Mouse (Mus musculus) heart, postnatal 10 days (tissue): ENCODE data around the gene Zfp81. TPM values are rescaled to one million over a fixed set of nuclear protein-coding genes. Genes with fewer than 3 reads are reported as not detected.
"Not testable (repeated sequence)": the region's sequence is repeated elsewhere in the genome, so short reads cannot be mapped to it uniquely, and the experiment has no call there.

Experiments used
- DNase-seq, 2 experiments: peaks; one replicate each; pipeline ENCODE4 v3.0.0; 2021
- intact Hi-C: fragments of 180-260 bp; cut with DNase I; formaldehyde crosslinking; loops from one replicate; pipeline ENCODE4 v1.15.1; 2025
- total RNA-seq, 2 experiments: library from RNA; stranded (reverse); gene quantifications; 2 replicates each; pipeline ENCODE4 v1.2.3; 2021

The Zfp81 gene
- total RNA-seq: 10 to 100 TPM in 1 of 2 experiments, 1 to 10 TPM in 1; 7.6 to 10.0 TPM

GRCm38 (mm10) chr17:33358411-33359384 lies at the start of gene Zfp81:
Zfp81 (minus strand) TSS chr17:33358878.
- intact Hi-C loops: loop anchor here (1.0 to 5.0 kb wide), 2 partner anchors 13 to 34 kb away; partner anchors contain the start of gene Zfp101
- peak; percentile 92 for DNase-seq

GRCm38 (mm10) chr17:33394182-33395034 lies 35.7 kb upstream of the Zfp81 start, which contains the start of gene Zfp101:
Zfp101 (minus strand) TSS chr17:33394641.
- DNase-seq: peak; percentile 95 to 96
- intact Hi-C loops: loop anchor here (5.0 to 10.0 kb wide), 2 partner anchors 37 to 310 kb away; partner anchors contain the start of genes Zfp563 and Zfp81

GRCm38 (mm10) chr17:33392271-33392670 lies 33.6 kb upstream of the Zfp81 start:
- DNase-seq: no peak
- intact Hi-C loops: loop anchor here (5.0 to 10.0 kb wide), 2 partner anchors 35 to 307 kb away; partner anchors contain the start of genes Zfp563 and Zfp81

- intact Hi-C loops: no loop called here
- no peak for DNase-seq
Observed at GRCm38 (mm10) chr17:33385705-33386104, 27.0 kb upstream of the Zfp81 start.

GRCm38 (mm10) chr17:33372795-33373194 lies 14.1 kb upstream of the Zfp81 start:
- DNase-seq: no peak

GRCm38 (mm10) chr17:33352981-33353380 lies 5.7 kb downstream of the Zfp81 start:
- no peak for DNase-seq
- intact Hi-C loops: no loop called here

More at GRCm38 (mm10) chr17:33372795-33373194, 14.1 kb upstream of the Zfp81 start:
- intact Hi-C loops: no loop called here

- intact Hi-C loops, DNase-seq: not testable (repeated sequence)
Observed at GRCm38 (mm10) chr17:33289876-33290149, 68.9 kb downstream of the Zfp81 start.

- DNase-seq, intact Hi-C loops: not testable (repeated sequence)
Observed at GRCm38 (mm10) chr17:33289039-33289875, 69.4 kb downstream of the Zfp81 start, which contains the start of gene Zfp955b. Zfp955b (plus strand) TSS chr17:33289544.

Other genes starting within 250 kb of the Zfp81 start
- gene Morc2b, start 219.2 kb downstream of the Zfp81 start, total RNA-seq: not detected
- not detected for gene Olfr55, start 190.4 kb downstream of the Zfp81 start, total RNA-seq
- gene Olfr239, start 167.6 kb downstream of the Zfp81 start, total RNA-seq: not detected
- under 1 TPM; 0.12 to 0.19 TPM for gene Olfr1564, start 137.2 kb downstream of the Zfp81 start, total RNA-seq
- gene Zfp955a, start 103.7 kb downstream of the Zfp81 start, total RNA-seq: 10 to 100 TPM; 11.5 to 12.1 TPM
- gene Olfr63, start 94.2 kb downstream of the Zfp81 start, total RNA-seq: not detected
- 10 to 100 TPM; 14.4 to 15.5 TPM for gene Zfp955b, start 69.3 kb downstream of the Zfp81 start, total RNA-seq
- 1 to 10 TPM; 6.6 to 6.8 TPM for gene Zfp101, start 35.8 kb upstream of the Zfp81 start, total RNA-seq
- not detected for gene Actl9, start 74.0 kb upstream of the Zfp81 start, total RNA-seq
- gene Adamts10, start 165.3 kb upstream of the Zfp81 start, total RNA-seq: 10 to 100 TPM; 37.3 to 37.4 TPM
- 1 to 10 TPM; 1.3 to 2.2 TPM for gene Myo1f, start 196.8 kb upstream of the Zfp81 start, total RNA-seq